Mouse (Mus musculus) urinary bladder, adult 2 months (tissue): ENCODE results near the gene Rbfox2. TPM values are rescaled to one million over a fixed set of nuclear protein-coding genes. Genes with fewer than 3 reads are reported as not detected.
"Not testable (repeated sequence)": the region's sequence is repeated elsewhere in the genome, so short reads cannot be mapped to it uniquely, and the experiment has no call there.

Experiments
- DNase-seq: peaks from one replicate; pipeline ENCODE4 v3.0.0; 2022; ENCODE audit warnings: low spot score
- polyA plus RNA-seq: library from polyadenylated mRNA; depleted of rRNA; stranded (reverse); fragments of >200 nt; gene quantifications from 2 replicates; pipeline ENCODE4 v1.2.3, GENCODE M21; 2012

The Rbfox2 gene
- polyA plus RNA-seq, 1 experiment: 93.7 TPM

DNA sequence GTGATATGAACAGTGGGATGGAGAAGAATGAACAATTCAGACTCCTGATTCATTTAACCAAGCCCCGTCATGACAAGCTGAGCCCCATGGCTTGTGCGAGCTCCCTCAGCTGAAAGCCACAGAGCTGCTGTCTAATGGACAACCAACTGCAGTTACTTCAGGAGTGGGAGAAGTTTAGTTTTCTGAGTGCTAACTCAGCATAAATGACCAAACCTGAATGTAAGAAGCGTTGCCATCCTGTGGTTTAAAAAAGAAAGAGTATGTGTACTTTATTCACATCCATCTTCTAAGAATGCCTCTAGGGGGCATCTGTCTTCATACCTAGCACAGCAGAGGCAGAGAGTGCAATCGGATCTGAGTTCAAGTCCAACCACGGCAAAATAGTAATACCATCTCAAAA lies 35.5 kb downstream of the Rbfox2 start:
- no peak for DNase-seq

DNA sequence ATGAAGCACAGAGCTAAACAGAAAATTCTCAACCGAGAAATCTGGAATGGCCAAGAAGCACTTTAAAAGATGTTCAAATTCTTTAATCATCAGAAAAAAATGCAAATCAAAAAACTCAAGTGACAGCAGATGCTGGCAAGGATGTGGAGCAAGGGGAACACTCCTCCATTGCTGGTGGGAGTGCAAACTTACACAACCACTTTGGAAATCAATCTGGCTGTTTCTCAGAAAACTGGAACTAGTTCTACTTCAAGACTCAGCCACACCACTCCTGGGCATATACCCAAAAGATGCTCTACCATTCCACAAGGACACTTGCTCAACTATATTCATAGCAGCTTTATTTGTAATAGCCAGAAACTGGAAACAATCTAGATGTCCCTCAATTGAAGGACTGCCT lies 37.3 kb downstream of the Rbfox2 start:
- not testable (repeated sequence) for DNase-seq

DNA sequence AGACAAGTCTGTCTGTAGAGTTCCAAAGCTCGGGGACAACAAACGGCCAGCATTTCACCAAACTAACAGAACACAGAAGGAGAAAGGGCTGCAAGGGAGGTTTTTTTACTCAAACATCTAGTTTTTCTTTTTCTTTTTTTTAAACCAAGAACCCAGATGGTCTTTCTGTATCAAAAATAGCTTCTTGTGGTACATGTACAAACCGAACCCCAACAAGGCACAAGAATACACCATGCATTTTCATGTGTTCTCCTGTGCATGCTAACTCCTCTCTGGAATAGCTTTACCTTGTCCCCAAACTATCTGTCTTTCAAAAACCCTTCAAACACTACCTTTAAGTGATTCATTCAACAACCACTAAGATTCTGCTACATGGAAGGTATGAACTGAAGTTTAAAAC lies 38.4 kb downstream of the Rbfox2 start:
- no peak for DNase-seq

DNA sequence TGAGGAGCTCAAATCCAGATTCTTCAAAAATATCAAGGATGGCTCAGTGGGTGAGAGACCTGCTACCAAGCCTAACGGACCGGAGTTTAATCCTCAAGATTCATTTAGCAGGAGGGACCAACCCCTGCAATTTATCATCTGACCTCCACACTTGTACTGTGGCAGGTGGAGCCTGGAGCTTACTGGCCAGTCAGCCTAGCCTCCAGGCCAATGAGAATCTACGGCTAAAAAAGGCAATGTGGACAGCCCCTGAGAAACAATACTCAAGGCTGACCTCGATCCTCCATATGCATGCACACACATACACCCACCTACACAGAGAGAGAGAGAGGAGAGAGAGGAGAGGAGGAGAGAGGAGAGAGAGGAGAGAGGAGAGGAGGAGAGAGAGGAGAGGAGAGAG lies 41.5 kb downstream of the Rbfox2 start:
- DNase-seq: no peak

DNA sequence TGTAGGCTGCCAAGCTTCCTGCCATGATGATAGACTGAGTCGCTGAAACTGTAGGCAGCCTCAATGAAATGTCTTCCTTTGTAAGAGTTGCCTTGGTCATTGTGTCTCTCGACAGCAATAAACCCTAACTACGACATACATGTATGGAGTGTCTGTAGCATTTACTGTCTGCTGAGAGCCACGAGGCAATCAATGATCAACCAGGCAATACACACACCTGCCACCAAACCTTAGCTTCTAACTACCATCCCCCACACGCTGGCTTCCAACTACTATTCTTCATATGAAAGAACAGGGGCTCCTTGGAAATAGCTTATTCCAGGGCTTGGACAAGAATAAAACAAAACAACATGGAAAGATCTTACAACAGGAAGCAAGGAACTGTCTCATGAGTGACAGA lies 42.5 kb downstream of the Rbfox2 start:
- no peak for DNase-seq

DNA sequence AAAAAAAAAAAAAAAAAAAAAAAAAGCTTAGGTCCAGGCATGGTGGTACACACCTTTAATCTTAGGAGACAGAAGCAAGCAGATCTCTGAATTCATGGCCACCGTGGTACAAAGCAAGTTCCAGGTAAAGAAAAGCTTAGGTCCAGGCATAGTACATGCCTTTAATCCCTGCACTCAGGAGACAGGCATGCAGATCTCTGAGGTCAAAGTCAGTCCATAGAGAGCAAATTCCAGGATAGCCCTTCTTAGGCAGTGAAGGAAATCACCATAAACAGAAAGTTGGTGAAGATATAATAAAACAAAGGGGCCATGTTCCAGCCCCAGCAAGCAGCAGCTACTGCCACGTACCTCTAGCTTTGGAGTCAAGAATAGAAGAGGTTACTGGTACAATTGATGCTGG lies 44.0 kb downstream of the Rbfox2 start:
- DNase-seq: no peak

DNA sequence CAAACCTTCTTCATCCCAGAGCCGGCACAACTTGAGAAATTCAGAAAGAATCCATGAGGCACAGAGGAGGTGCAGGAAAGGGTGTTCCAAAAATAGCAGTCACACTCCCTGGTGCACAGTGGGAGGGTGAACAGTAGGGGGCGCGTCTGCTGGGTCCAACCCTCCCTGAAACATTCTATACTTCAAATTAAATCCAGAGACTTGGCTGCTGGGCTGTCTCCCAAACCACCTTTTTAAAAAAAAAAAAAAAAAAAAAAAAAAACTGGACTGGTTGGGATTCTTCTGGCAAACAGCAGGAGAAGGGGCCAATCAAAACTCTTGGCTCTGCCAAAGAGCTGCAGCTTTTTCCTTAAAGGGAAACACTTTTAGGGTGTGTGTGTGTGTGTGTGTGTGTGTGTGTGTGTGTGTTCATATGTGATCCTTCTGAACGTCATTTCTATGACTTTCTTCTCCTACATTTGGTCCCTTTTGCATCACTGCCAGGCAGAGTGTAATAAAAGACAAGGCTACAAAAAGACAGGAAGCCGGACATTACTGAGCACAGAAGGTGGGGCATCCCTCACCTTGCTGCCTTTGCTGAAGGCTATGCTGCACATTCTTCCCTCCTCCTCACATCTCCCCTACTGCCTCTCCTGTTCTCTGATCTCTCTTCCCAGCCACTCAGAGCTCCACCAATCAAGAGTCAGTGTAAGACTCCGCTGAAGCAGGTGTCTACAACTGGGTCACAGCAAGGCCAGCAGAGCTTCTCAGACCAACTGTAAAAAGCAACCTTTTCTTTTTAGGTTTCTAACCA lies 49.2 kb downstream of the Rbfox2 start:
- DNase-seq: no peak

DNA sequence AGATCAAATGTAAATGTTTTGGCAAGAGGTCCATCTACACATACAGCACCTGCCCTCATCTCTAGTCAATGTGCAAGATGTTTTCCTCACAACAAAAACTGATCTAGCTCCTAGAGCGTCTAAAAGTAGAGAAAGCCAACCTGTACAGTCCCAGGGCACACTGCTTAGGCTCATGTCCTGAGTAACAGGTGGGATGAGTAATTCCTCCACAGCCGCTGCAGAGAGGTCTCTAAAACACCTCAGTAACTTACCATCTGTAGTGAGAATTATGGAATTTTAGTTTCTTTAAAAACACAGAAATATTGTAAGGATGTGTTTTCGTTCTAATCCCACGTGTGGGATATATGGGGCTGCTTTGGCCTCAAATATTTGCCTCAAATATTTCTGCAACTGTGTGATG lies 50.0 kb downstream of the Rbfox2 start:
- DNase-seq: no peak

DNA sequence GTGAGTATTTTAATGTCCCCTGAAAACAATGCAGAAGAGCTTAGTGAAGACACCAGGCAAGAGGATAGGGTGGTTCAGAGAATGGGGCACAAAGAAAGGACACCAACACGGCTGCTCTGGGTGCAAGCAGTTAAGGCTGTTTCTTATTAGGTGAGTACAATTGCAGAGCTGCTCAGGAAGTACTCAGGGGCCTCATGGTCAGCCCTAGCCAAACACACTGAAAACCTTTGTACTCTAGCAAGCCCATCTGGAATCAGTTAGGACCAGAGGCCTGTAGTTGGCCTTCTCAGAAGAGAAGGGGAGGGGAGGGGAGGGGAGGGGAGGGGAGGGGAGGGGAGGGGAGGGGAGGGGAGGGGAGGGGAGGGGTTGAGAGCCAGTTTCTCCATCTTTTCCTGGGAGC lies 52.2 kb downstream of the Rbfox2 start:
- DNase-seq: no peak

DNA sequence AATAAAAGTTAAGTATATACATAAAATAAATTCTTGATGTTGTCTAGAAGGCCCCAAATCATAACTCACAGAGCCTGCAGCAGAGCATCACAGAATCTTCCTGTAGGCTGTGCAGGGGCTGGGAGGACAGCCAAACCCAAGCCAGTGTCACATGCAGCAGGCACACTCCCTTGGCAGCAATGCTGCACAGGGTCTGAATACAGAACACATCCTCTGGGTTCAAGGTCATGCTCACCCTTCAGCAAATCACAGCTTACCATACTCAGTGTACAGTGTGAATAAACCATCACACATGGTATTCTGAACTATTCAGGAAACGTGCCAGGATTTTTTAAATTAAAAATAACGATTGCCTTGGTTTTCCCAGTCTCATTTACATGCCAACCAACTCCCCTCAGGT lies 52.7 kb downstream of the Rbfox2 start:
- DNase-seq: no peak

DNA sequence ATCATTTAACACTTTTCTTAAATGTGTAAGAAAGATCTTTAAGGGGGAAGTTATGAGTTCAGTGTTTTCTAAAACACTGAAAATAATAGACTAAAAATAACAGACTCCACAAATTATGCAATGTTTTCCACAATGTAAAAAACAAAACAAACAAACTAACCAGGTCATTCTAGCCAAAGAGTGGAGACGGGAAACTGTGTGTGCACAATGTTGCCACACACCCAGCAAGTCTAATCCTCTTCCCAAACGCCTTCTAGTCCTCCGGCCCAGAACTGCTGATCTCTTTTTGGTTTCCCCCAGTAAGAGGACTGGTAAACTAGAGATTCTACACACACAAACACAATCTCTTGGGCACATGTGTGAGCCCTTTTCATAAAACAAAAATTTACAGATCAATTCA lies 55.1 kb downstream of the Rbfox2 start:
- DNase-seq: no peak

DNA sequence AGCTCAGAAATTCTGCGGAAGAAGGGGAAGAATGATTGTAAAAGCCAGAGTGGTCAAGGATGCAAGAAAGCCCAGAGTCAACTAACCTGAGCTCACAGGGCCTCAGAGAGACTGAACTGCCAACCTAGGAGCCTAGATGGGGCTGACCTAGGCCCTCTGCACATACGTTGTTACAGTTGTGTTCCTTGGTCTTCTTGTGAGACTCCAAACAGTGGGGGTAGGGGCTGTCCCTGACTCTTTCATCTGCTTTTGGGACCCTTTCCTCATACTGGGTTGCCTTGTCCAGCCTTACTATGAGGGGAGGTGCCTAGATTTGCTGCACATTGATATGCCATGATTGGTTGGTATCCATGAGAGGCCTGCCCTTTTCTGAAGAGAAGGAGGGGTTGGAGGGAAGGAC lies 56.0 kb downstream of the Rbfox2 start:
- no peak for DNase-seq

DNA sequence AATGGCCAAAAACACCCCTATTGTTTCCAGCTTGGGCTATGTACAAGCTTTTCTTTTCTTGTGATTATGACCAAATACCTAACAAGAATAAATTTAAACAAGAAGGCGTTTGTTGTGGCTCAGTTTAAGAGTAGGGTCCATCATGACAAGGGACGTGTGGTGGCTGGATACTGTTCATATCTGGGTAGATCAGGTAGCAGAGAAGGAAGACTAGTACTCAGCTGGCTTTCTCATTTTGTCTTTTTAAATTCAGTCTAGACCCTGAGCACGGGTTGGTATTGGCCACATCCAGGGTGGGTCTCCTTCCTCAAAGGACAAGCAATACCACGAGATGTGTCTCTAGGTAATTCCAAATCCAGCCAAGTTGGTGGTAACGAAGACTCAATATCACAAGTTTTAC lies 57.4 kb downstream of the Rbfox2 start:
- no peak for DNase-seq

DNA sequence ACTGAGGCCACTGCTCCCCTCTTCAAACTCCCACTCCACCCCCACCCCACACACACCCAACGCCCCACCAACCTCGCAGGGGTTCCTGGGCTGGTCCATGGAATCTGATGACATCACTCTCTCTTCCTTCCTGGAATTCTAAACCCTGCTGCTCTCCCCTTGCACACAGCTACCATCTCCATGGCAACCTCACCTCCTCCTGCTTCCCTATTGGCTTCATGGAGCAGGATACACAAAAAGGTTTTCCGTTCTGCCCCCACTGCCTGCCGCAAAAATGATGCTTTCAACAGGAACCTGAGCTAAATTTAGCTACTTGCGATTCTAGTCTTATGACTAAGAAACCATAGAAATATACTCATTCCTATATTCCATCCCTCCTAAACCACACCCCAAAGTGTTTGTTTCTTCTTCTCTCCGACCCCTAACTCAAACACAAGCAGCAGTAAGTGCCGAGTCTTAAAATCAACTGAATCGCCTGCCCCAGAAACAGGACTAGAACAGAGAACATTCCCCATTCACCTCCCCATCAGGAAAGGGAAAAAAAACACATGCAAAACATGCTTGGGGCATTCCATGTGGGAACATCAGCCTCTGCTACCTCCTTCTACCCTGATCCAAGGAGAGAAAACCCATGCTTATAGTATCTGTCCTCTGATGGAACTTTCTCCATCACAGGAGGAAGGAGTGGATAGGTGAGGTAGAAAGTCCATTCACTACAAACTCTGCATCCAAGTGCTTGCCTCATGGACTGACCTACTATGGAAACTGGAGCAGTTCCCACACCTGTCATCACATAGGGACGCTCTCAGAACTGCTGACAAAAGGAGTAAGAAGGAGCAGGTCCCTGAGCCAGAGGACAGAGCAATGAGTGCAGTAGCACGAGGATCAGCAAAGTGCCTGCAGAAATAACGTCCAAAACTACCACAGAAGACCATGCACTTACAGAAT lies 61.1 kb downstream of the Rbfox2 start:
- no peak for DNase-seq

DNA sequence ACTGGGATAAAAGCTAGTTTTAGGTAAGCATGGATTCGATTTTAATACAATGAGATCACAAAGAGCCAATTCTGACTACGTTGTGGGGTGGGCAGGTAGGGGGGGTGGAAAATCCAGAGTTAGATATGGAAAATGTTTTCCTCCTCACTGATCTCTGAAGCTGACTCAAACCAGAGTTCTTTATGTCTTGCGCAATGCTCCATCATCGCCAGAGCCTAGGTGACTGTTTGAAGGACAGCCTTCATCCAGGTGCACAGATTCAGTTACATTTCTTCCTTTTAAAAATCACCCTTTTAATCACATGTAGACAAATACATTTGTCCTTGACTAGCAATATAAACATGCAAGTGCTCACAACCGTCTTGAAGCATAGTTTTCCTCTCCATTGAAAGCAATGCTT lies 62.2 kb downstream of the Rbfox2 start:
- no peak for DNase-seq

DNA sequence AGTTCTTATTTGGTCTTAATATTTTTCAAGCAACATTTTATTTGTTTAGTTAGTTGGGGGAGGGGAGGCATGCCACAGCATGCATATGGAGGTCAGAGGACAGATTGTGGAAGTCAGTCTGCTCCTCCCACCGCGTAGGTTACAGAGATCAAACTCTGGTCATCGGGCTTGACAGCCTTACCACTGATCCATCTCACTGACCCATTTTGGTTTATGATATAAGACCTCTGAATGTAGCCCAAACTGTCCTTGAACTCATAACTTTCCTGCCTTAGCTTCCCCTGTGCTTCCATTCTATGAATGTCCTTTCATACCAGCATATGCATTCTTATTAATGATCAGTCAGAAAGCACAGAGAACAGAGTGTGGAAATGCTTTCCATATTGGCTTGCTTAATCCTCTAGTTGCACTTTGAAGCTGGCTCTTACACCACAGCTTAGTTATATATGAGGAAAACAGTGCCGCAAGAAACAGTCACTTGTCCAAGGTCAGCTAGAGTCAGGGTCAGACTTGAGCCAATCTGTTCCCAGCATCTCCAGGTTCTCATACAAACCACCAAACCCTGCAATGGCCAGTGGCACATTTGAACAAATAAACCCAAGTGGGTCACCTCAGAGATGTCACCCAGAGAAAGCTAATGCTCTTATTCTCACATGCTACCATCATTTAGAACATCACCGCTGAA lies 62.8 kb downstream of the Rbfox2 start:
- no peak for DNase-seq

DNA sequence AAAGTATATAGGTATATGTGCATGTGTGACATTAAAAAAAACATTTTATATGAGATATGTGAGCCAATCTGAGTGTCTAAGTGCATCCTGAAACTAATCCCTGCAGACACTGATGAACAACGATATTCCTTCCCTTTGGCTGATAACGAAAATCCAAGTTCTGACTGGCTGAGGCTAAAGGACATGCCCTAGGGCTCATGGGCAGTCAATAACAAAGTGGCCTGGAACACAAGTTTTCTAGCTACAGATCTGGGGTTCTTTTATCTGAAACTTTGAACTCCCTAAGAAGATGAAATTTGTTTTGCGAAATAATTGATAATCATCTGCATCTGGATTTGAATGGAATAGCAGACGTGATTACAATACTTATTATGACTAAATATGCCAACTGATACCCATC lies 66.2 kb downstream of the Rbfox2 start:
- no peak for DNase-seq

DNA sequence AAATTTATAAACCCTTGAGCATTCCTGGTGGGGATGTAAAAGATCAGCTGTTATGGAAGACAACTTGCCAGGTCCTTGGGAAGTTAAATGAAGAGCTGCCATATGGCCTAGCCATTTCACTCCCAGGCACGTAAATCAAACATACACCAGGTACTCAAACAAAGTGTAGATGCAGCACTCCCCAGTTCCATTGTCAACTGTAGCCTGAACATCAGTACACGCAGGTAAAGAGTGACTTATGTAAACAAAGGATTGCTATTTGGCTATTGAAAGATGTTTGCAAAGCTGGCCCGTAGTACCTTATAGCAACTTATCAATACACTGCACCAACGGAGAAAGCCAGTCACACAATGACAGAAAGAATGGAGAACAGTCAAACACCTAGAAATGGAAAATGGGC lies 67.2 kb downstream of the Rbfox2 start:
- no peak for DNase-seq

DNA sequence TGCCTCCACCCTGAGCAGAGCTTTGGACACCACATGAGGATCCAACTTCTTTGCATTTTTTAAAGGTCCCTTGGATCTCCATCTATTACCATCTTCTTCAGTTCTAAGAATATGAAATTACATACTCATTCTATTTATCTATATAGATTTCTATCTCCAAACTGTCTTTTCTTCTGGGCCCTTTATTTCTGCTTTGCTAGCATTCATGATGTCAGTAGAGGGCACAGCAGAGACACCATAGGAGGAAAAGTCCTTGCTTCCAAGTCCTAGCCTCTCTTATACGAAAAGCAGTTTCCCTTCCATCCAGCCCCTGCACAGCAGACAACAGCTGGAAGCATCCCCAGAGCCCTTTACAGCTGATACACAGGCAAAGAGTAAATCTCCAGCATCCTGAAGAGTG lies 69.1 kb downstream of the Rbfox2 start:
- no peak for DNase-seq

DNA sequence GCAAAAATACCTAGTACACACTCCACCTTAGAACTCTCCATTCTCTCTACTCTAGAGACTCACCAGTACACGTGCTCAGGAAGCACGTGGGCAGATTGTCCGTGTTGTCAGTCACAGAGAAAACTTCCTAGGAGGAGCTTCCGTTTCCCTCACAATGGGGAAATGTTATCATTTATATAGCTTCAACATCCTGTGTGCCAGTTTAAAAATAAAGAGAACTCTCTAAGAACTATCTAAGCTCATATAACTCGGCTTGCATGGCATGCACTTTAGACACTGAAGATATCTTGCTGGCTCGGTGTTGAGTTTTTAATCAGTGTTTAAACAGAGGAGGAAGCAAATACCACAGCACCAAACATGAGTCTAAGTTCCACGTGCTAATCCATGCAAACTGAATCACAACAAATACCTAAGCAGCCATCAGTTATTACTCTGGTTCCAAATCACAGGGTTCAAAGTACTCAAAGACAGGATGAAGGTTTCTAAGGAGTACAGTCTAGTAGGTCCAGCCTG lies 70.7 kb downstream of the Rbfox2 start:
- DNase-seq: no peak

DNA sequence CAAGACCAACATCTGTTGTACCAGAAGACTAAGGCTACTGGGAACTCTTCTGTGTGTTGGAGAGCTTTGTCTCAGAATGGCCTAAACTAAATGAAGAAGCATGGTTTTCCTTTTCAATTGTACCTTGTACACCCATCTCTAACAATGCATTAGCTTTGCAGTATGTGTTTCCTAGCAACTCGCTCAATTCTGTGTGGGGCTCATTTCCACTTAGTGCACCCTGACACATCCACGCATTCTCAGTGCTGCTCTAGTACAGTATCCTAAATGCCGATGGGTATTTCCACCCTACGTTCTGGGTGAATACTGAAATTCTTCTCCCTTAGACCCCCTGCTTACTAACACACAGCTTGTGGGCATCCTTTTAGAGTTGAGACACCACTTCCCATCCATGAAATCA lies 71.3 kb downstream of the Rbfox2 start:
- no peak for DNase-seq

DNA sequence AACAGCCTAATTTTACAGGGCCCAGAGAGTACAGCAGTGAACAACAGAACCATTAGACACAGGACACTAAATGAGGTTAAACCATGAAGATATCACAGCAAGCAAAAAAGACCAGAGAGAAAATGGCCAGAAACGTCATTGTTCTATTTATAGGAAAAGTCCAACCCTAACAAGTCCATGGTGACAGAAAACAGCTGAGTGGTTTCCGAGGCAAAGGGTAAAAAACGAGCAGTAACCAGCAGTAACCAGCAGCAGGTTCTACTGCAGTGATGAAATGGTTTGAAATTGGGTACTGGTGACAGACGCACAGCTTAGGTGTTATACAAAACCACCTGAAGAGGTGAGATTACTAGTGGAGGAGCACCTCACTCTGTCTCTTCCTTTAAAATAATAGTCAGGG lies 72.5 kb downstream of the Rbfox2 start:
- DNase-seq: no peak
